Mouse (Mus musculus) heart, embryonic 11.5 days (tissue): ENCODE data around the gene Slc9a6. TPM values are rescaled to one million over a fixed set of nuclear protein-coding genes. Genes with fewer than 3 reads are reported as not detected.

Source experiments
- ATAC-seq: fragments of 200-750 bp; cut with Nextera tagmentation; replicated peaks from 2 replicates; pipeline ENCODE4 v1.8.0; 2017; ENCODE audit warnings: moderate library complexity; ENCODE audit not compliant: insufficient number of reproducible peaks, low FRiP score, low TSS enrichment
- H3K27ac ChIP-seq: fragments of 300-500 bp; sonication (generic); 2 replicates; pipeline ENCODE4 v1.5.1; 2014; ENCODE audit warnings: mild to moderate bottlenecking, low read depth, low read length
- H3K27me3 ChIP-seq: fragments of 300-500 bp; sonication (generic); 2 replicates; pipeline ENCODE4 v1.6.1; 2014; ENCODE audit warnings: mild to moderate bottlenecking, low read length, mixed read lengths; ENCODE audit not compliant: control insufficient read depth, insufficient read depth
- H3K36me3 ChIP-seq: fragments of 300-500 bp; sonication (generic); 2 replicates; pipeline ENCODE4 v1.6.1; 2014; ENCODE audit warnings: mild to moderate bottlenecking, low read length, moderate library complexity, mixed read lengths; ENCODE audit not compliant: control insufficient read depth, insufficient read depth
- H3K4me1 ChIP-seq: fragments of 300-500 bp; sonication (generic); 2 replicates; pipeline ENCODE4 v1.6.1; 2014; ENCODE audit warnings: low read length; ENCODE audit not compliant: control insufficient read depth, insufficient read depth
- H3K4me2 ChIP-seq: fragments of 300-500 bp; sonication (generic); 2 replicates; pipeline ENCODE4 v1.6.1; 2014; ENCODE audit warnings: mild to moderate bottlenecking, moderate library complexity
- H3K4me3 ChIP-seq: fragments of 300-500 bp; sonication (generic); 2 replicates; pipeline ENCODE4 v1.5.1; 2014; ENCODE audit warnings: low read depth, low read length
- H3K9ac ChIP-seq: fragments of 300-500 bp; sonication (generic); 2 replicates; pipeline ENCODE4 v1.6.1; 2014; ENCODE audit warnings: mild to moderate bottlenecking, low read depth, low read length, moderate library complexity
- H3K9me3 ChIP-seq: fragments of 300-500 bp; sonication (generic); replicated peaks from 2 replicates; pipeline ENCODE4 v1.6.1; 2016; ENCODE audit warnings: low read length; ENCODE audit not compliant: control insufficient read depth
- WGBS: fragments of 180-500 bp; shearing (Covaris S2); extraction: QIAGEN DNeasy Blood & Tissue Kit; methylation state at CpG from one replicate; pipeline ENCODE4 v1.1.7; 2014; ENCODE audit not compliant: insufficient replicate concordance; 5-methylcytosine and 5-hydroxymethylcytosine counted together
- microRNA-seq: library from miRNA; unstranded; fragments of <30 nt; microRNA quantifications from one replicate; pipeline ENCODE4, GENCODE M21; 2016; ENCODE audit warnings: borderline number of aligned reads
- polyA plus RNA-seq: library from polyadenylated mRNA; unstranded; fragments of >200 nt; fragmentation: Nextera tagmentation; extraction: Ambion mirVana; gene quantifications from 2 replicates; pipeline ENCODE4 v1.2.1, GENCODE M21; 2014

Gene Slc9a6
- polyA plus RNA-seq, 1 experiment from 2014 or later, result 4.7 TPM

- Histone ChIP-seq H3K4me2 (no peak overlapping the region), H3K4me3 (no peak overlapping the region), H3K36me3 (no peaks in the 10 kb centered on the region), H3K27me3 (no peaks in the 10 kb centered on the region), H3K9me3 (no peaks in the 10 kb centered on the region), H3K9ac (no peak overlapping the region), H3K27ac (no peak overlapping the region), H3K4me1 (no peaks in the 10 kb centered on the region)
- ATAC-seq, result no peak
- WGBS, result 76% methylated on average over 8 of the region's 8 CpGs
Measured at GRCm38 (mm10) chrX:56703965-56704562, 94.5 kb downstream of the Slc9a6 start.

GRCm38 (mm10) chrX:56708592-56709370 is 99.2 kb downstream of the Slc9a6 start:
- Histone ChIP-seq H3K27me3 (no peaks in the 10 kb centered on the region), H3K36me3 (no peaks in the 10 kb centered on the region), H3K27ac (no peak overlapping the region), H3K4me2 (no peak overlapping the region), H3K4me3 (no peak overlapping the region), H3K9me3 (no peaks in the 10 kb centered on the region), H3K4me1 (no peaks in the 10 kb centered on the region), H3K9ac (no peak overlapping the region)
- 73% methylated on average over 6 of the region's 6 CpGs for WGBS
- ATAC-seq, result no peak

GRCm38 (mm10) chrX:56710522-56710921 is 101.0 kb downstream of the Slc9a6 start:
- Histone ChIP-seq H3K9ac (no peak overlapping the region), H3K4me3 (no peak overlapping the region), H3K4me1 (no peaks in the 10 kb centered on the region), H3K4me2 (no peak overlapping the region), H3K27ac (no peak overlapping the region), H3K9me3 (no peaks in the 10 kb centered on the region), H3K27me3 (no peaks in the 10 kb centered on the region), H3K36me3 (no peaks in the 10 kb centered on the region)
- ATAC-seq, result no peak
- WGBS, result 78% methylated on average over 1 of the region's 1 CpGs

GRCm38 (mm10) chrX:56712666-56713065 is 103.1 kb downstream of the Slc9a6 start:
- WGBS, result 66% methylated on average over 1 of the region's 1 CpGs
- H3K9me3 ChIP-seq, result no peaks in the 10 kb centered on the region
- H3K4me3 ChIP-seq, result no peak overlapping the region
- no peaks in the 10 kb centered on the region for H3K36me3 ChIP-seq
- no peaks in the 10 kb centered on the region for H3K4me1 ChIP-seq
- no peak for ATAC-seq
- no peak overlapping the region for H3K9ac ChIP-seq
- no peak overlapping the region for H3K27ac ChIP-seq
- H3K4me2 ChIP-seq, result no peak overlapping the region
- no peaks in the 10 kb centered on the region for H3K27me3 ChIP-seq

Small RNA genes within 50 kb of the gene (microRNA-seq; reads per million reads assigned to microRNA genes)
- gene Mir5116, result 0.20 reads per million

Other genes with a start within 250 kb of the Slc9a6 start
- 2.0 and 3.2 TPM in 2 replicates for gene Smim10l2a, start 235.2 kb upstream of the Slc9a6 start, polyA plus RNA-seq
- gene Gm2174, start 161.8 kb upstream of the Slc9a6 start, polyA plus RNA-seq, result 1.5 and 1.9 TPM in 2 replicates
- 20.0 and 21.2 TPM in 2 replicates for gene Ints6l, start 154.9 kb upstream of the Slc9a6 start, polyA plus RNA-seq
- gene Gm10477, start 85.0 kb upstream of the Slc9a6 start, polyA plus RNA-seq, result not detected in 2 replicates
- not detected in 2 replicates for gene Gm648, start 60.2 kb upstream of the Slc9a6 start, polyA plus RNA-seq
- gene Mmgt1, start 11.7 kb upstream of the Slc9a6 start, polyA plus RNA-seq, result 27.8 and 28.1 TPM in 2 replicates
- 135 and 137 TPM in 2 replicates for gene Fhl1, start 122.0 kb downstream of the Slc9a6 start, polyA plus RNA-seq
- 1.3 and 1.8 TPM in 2 replicates for gene Map7d3, start 212.6 kb downstream of the Slc9a6 start, polyA plus RNA-seq